Mouse (Mus musculus): Measurements from ENCODE around the gene Itgb5.

- TF ChIP-seq CTCF (IDR thresholded peaks at IDR 0.05; ENCODE audit: borderline replicate concordance, extremely low read depth, insufficient read depth, insufficient read length) = no peak
- no peak for TF ChIP-seq POLR2A (IDR thresholded peaks at IDR 0.05; ENCODE audit: borderline replicate concordance, extremely low read depth, insufficient read depth, insufficient read length, poor library complexity, severe bottlenecking)
Measured at GRCm38 (mm10) chr16:33939133-33939531, 109.7 kb downstream of the Itgb5 start.

Data from brain, embryonic 14.5 days (tissue).